Mouse (Mus musculus) c-Kit-negative CD71-positive TER-119-positive erythroid progenitor cells, embryonic 14.5 days (primary cell): Measurements from ENCODE around the gene Stk35.

Experiments
- DNase-seq: peaks from one replicate; pipeline ENCODE4 v3.0.0-alpha.2; 2013; ENCODE audit warnings: low read depth, low spot score

Gene Stk35

DNA sequence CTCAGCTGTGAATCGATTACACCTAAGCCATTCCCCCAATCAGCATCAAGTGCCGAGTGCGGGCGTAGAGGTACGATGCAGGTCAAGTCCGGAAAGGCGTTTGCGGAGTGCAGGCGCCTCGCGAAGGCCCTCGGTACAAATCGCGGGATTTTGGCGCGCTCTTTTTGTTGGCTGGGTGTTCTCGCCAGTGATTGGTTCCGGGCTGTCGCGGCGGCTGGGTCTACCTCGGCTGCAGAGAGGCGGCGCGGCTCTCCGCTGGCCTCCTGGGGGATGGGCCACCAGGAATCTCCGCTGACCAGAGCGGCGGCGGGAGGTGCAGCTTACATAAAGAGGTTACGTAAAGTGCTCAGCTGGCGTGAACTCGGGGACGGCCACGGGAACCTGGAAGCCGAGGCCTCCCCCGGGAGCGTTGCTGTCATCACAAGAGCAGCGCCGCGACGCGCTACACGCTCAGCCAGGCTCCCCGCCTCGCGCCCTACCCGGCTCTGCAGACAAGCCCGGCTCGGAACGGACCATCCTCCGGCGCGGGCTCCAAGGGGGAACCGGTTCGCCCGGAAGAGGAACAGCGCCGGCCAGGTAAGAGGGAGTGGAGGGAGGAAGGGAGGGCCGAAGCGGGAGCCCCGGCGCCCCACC, at the start of gene Stk35:
Stk35 (plus strand) TSS at position 247 of the 633 bp plus-strand sequence.
- peak; percentile 63 for DNase-seq

DNA sequence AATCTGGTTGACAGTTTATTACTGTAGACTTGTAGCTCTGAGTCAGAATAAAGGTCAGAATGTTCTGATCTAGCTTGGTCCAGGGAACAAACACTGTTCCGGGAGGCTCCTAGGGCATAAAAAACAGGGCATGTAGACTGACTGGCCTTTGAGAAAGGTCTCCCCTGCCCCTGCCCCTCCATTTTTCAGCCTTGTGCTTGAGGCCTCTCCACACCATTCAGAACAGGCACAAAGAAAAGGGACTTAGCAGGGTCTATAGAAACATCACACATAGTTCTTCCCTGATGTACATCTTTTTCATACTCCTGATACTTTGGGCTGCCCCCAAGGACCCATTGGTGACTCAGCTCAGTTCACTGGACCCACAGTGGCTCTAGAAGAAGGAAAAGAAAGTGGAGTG, 18.3 kb upstream of the Stk35 start:
- no peak for DNase-seq

DNA sequence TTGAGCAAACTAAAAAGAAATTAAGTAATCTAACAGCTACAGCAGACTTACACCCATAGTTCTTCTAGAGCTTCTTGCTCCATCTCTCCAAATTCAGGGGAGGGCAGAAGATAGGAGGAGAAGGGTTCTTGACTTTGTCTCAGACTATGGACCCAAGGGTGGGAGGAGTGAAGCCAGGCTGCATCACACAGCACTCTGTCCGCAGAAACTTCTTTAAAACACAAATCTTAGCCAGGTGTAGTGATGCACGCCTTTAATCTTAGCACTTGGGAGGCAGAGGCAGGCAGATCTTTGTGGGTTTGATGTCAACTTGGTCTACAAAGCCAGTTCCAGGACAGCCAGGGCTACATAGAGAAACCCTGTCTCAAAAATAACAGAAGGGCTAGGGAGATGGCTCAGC, 3.8 kb upstream of the Stk35 start:
- no peak for DNase-seq

DNA sequence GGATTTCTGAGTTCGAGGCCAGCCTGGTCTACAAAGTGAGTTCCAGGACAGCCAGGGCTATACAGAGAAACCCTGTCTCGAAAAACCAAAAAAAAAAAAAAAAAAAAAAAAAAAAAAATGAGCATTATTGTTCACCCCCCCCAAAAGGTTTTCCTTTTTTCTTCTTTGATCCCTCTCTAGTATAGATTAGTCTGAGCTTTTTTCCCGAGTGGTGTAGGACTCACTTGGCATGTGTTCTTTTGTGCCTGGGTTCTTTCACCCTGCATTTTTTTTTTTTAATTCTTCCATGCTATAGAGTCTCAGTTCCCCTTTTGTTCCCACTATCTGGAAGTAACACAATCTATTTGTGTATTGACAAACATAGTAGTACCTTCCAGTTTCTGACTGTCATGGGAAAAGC, 2.6 kb upstream of the Stk35 start:
- no peak for DNase-seq

DNA sequence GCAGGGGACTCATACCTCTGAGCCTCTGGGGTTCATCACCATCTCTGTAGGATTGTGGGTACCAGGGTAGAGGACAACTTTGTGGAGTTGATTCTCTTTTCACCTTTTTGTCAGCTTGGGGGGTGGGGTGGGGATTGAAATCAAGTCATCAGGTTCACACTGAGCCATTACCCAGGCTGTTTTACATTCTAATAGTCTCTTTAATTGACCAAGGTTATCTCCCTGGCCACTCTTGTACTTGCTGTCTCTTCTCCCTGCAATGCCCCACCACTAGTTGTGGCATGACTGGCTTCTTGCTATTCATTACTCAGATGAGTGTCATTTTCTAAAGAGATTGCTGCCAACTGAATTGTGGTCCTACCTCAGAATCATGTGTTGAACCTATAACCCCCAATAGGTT, 1.9 kb upstream of the Stk35 start:
- no peak for DNase-seq

- DNase-seq = no peak
These were observed 550 bp downstream of the Stk35 start for GRCm38 (mm10) chr2:129800904-129801230.

GRCm38 (mm10) chr2:129801231-129802029, 1.1 kb downstream of the Stk35 start:
- peak; percentile 68 for DNase-seq

- no peak for DNase-seq
These were observed 5.2 kb downstream of the Stk35 start for GRCm38 (mm10) chr2:129805486-129805885.

DNA sequence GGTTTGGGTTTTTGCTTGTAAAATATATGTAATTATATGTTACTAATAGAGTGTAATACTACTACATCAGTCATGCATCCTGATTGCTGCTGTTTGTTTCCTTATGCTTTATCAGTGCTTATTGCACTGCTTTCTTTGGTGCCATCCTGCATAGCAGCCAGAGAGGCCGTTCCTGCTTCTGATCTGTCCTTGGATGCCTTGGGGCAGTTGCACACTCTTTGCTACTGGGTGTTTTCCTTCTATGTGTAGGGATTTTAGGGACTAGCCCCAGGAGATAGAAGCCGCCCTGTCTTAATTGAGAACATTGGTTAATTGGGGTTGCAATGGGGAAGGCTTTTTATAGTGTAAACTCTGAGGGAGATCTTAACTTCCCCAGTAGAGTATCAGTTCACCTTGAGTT, 6.2 kb downstream of the Stk35 start:
- no peak for DNase-seq

- DNase-seq = no peak
These were observed 10.2 kb downstream of the Stk35 start for GRCm38 (mm10) chr2:129810563-129810962.

DNA sequence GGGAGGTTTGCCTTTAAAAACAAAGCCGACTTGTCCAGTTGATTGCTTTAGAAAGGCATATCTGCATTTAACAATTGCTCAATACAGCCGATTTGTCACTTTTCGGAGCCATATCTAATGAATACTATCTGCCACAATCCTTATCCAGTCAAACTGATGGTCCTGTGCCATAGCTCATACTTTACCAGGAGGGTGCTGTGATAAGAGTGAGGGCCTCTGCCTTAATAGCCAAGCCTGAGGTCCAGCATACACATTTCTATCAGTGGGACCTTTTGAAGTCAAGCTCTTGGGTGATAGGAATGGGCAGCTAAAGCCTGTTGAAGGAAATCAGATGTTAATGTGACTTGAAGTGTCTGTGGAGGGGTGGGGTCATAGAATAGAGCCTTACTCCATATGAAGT, 13.7 kb downstream of the Stk35 start:
- DNase-seq = no peak

DNA sequence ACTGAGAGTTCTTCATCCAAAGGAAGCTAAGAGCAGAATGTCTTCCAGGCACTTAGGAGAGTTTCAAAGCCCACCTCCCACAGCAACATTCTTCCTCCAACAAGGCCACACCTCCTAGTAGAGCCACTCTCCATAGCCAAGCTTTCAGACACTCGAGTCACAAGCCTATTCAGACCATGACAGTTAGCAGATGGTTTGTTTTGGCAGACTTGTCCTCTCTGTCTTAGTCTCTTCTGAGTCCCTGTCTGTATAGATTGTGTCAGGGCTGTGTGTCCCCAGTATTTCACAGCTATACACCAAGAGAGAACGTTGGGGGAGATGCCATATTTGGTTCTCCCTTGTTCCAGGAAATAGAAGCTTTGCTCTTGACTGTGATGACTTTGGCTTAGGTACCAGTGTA, 14.8 kb downstream of the Stk35 start:
- no peak for DNase-seq

DNA sequence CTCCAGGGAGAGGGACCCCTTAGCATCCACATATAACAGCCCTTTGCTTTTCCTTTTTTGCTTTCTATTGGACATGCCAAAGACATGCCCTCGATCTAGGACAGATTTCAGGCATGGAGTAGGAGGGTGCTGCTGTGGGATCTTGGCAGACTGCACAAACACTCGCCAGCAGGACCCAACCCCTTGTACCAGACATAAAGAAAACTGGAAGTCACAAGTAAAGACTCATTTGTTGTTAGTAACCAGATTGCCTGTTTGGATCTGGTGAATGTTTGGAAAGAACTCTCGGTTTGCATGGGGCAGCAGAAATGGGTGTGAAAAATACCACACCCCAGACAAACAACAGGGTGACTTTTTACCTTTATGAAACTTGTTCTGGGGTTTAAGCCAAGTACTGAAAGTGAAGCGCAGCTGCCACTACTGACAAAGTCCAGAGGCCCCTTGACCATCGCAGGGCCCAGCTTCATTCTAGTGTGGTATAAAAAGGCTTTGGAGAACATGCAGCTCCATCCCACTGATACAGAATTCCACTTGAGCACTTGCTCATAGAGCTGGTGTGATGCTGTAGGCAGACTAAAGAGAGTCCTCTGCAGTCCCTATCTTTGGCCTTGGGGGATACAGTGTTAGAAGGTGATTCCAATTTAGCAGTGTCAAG, 17.4 kb downstream of the Stk35 start:
- DNase-seq = no peak

DNA sequence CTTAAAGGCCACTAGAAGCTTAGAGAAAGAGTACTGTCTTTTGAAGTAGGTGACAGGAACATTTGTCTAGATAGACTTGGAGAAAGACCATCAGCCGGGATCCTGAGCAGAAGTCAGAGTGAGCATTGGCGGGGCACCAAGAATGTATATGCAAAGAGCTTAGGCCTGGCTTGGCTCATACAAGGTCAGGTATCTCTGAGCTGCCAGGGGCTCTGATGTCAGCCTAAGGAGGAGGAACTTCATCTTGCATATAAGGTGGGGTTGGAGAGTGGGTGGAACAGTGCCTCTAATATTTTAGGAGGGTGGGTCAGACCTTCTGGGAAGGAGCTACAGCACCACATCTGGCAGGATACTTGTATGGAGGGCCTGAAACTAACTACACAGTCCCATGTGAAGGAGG, 18.6 kb downstream of the Stk35 start:
- no peak for DNase-seq

DNA sequence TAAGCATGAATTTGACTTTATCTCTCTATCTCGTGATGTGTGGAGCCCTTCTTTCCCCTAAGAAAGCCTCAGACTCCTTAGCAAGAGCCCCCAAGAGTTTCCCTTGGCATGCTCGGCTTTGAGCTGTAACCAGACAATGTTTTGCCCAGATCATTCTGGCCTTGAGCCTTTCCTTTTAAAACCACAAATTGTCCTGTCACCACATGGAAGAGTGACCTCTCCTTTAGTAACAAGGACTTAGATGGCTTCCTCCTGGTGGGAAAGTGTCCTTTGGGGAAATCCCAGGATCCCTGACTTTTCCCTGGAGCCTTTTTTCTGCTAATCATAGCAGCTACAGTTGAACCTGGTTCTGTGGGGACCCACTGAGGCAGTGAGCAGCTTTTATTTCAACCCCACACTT, 19.2 kb downstream of the Stk35 start:
- DNase-seq = no peak

GRCm38 (mm10) chr2:129819951-129820350, 19.6 kb downstream of the Stk35 start:
- no peak for DNase-seq

DNA sequence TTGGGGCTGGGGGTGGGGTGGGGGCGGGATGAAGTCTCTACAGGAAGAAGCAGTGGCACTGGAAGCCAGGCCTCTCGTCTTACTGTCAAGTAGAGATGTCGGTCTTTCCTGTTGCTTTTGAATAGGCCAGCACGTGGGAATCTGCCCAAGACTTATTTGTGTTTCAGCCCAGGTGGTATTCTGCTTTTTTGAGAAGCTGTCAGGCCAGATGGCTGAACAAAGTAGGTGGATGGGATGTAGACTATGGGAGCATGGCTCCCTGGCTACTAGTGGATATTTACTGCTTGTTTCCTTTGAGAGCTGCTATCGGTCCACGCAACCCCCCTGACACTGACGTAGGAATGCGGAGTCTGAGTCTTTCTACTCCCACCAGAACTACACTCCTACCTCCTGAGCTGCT, 20.7 kb downstream of the Stk35 start:
- DNase-seq = no peak

- DNase-seq = no peak
These were observed 21.3 kb downstream of the Stk35 start for GRCm38 (mm10) chr2:129821568-129821967.

GRCm38 (mm10) chr2:129823310-129823709, 23.0 kb downstream of the Stk35 start:
- DNase-seq = no peak

DNA sequence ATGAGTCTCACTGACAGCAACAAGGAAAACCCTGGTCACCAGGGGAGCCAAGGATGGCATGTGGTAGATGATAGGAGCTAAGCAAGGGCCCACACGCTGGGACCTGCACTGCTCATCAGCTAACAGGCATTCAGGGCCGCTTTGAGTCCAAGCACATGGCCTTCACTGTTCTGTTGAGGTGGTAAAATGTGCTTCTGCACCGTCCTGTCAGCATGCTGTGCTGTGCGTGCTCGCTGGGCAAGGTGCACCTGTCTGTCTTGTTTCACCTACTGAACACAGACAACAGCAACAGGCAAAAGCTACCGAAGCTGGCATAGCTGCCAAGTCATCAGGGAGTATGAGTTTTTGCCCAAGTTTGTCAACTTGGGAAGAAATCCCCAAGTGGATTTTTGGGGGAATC, 23.9 kb downstream of the Stk35 start:
- no peak for DNase-seq

DNA sequence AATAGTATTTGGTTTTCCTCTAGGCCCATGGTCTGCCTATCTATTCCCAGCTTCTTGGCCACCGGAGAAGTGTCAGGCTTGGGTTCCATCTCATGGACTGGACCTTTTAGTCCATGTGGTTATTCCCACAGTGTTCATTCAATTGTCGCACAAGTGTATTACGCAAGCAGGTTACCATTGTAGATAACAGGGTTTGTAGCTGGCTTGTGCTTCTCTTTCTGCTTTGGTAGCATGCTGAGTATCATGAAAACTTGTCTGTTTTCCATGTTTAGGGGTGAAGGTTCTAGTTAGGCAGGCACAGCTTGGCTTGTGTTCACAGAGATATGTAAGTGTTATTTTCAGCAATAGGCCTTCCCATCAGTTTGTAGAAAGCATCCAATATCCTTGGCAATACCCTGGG, 25.8 kb downstream of the Stk35 start:
- no peak for DNase-seq

- no peak for DNase-seq
These were observed 32.7 kb downstream of the Stk35 start for GRCm38 (mm10) chr2:129832993-129833392.

GRCm38 (mm10) chr2:129834221-129834620, 33.9 kb downstream of the Stk35 start:
- DNase-seq = no peak
